Mouse (Mus musculus) MEL (cell line): ENCODE results near the gene Ccdc9b.

ENCODE experiments used
- CHD2 ChIP-seq: IDR thresholded peaks from 2 replicates; pipeline ENCODE4 v1.6.1; 2011; ENCODE audit warnings: low read length, improper control_type of control experiment
- CTCF ChIP-seq, 3 experiments: IDR thresholded peaks in 2 of 3; conservative IDR thresholded peaks in 1 of 3; 2 replicates each; pipeline ENCODE4 v1.5.1; 2011 to 2012; ENCODE audit warnings: low read length in 3 of 3, low read depth in 2 of 3, mild to moderate bottlenecking in 2 of 3, improper control_type of control experiment in 1 of 3, inconsistent platforms in 1 of 3, mixed read lengths in 1 of 3, moderate library complexity in 1 of 3; ENCODE audit not compliant: control insufficient read depth in 1 of 3, insufficient read depth in 1 of 3, poor library complexity in 1 of 3, severe bottlenecking in 1 of 3
- GABPA ChIP-seq: IDR thresholded peaks from 2 replicates; pipeline ENCODE4 v1.6.1; 2012; ENCODE audit warnings: low read depth, mild to moderate bottlenecking, inconsistent platforms, low read length, improper control_type of control experiment, moderate library complexity
- MXI1 ChIP-seq: IDR thresholded peaks from 2 replicates; pipeline ENCODE4 v1.6.1; 2011; ENCODE audit warnings: mild to moderate bottlenecking, low read depth, low read length, improper control_type of control experiment
- RAD21 ChIP-seq: IDR thresholded peaks from 2 replicates; pipeline ENCODE4 v1.6.1; 2011; ENCODE audit warnings: mild to moderate bottlenecking, low read depth, low read length, improper control_type of control experiment
- SIN3A ChIP-seq: IDR thresholded peaks from 2 replicates; pipeline ENCODE4 v1.6.1; 2012; ENCODE audit warnings: low read length, improper control_type of control experiment, inconsistent platforms
- SMC3 ChIP-seq: IDR thresholded peaks from 2 replicates; pipeline ENCODE4 v1.6.1; 2011; ENCODE audit warnings: low read depth, low read length, improper control_type of control experiment
- TAL1 ChIP-seq: IDR thresholded peaks from 2 replicates; pipeline ENCODE4 v1.6.1; 2012; ENCODE audit warnings: mild to moderate bottlenecking, inconsistent platforms, low read length, moderate library complexity, mixed read lengths
- TBP ChIP-seq: IDR thresholded peaks from 2 replicates; pipeline ENCODE4 v1.8.0; 2011; ENCODE audit warnings: low read depth, low read length, improper control_type of control experiment
- USF2 ChIP-seq, 2 experiments: IDR thresholded peaks; 2 replicates each; pipeline ENCODE4 v1.6.1; 2011 to 2012; ENCODE audit warnings: improper control_type of control experiment in 2 of 2, low read length in 2 of 2, borderline replicate concordance in 1 of 2, inconsistent platforms in 1 of 2, low read depth in 1 of 2, mild to moderate bottlenecking in 1 of 2; ENCODE audit not compliant: insufficient read depth in 1 of 2

GRCm38 (mm10) chr2:118709655-118710221 lies 52.7 kb downstream of the Ccdc9b start:
- TF ChIP-seq USF2 (IDR thresholded peaks at IDR 0.05; ENCODE audit: borderline replicate concordance in 1 of 2, insufficient read depth in 1 of 2, low read depth in 1 of 2, low read length in 2 of 2): no peak
- TF ChIP-seq MXI1: no peak
- TF ChIP-seq CTCF (IDR thresholded peaks at IDR 0.05 in 2 of 3, conservative IDR thresholded peaks at IDR 0.05 in 1 of 3; ENCODE audit: control insufficient read depth in 1 of 3, insufficient read depth in 1 of 3, low read depth in 2 of 3, low read length in 3 of 3, poor library complexity in 1 of 3, severe bottlenecking in 1 of 3): no peak
- no peak for TF ChIP-seq SMC3
- TF ChIP-seq SIN3A: no peak
- no peak for TF ChIP-seq TBP
- TF ChIP-seq RAD21: no peak
- no peak for TF ChIP-seq CHD2
- no peak for TF ChIP-seq GABPA
- TF ChIP-seq TAL1: no peak
